Mouse (Mus musculus): Measurements from ENCODE around the gene Gpank1. TPM values are rescaled to one million over a fixed set of nuclear protein-coding genes. Genes with fewer than 3 reads are reported as not detected.

Gpank1 gene
- polyA plus RNA-seq, 1 experiment = 17.4 TPM

- Histone ChIP-seq H3K4me2 (ENCODE audit: low read depth) (peak overlapping the region; percentile 93), H3K4me3 (peak overlapping the region; percentile 83), H3K27me3 (ENCODE audit: control insufficient read depth, insufficient read depth, insufficient read length) (no peaks in the 10 kb centered on the region), H3ac (ENCODE audit: control insufficient read depth, insufficient read length) (peak overlapping the region; percentile 55), H3K79me2 (ENCODE audit: control insufficient read depth, insufficient read depth) (peaks cover 61% of the 10 kb centered on the region), H3K36me3 (ENCODE audit: control insufficient read depth, insufficient read depth) (peaks cover 24% of the 10 kb centered on the region)
- TF ChIP-seq MYOD1 (IDR thresholded peaks at IDR 0.05; ENCODE audit: control insufficient read depth in 1 of 3, insufficient read length in 2 of 3, low read depth in 2 of 3) = no peak
- no peak for TF ChIP-seq E2F4 (IDR thresholded peaks at IDR 0.05; ENCODE audit: insufficient read depth)
- no peak for TF ChIP-seq POLR2AphosphoS2 (IDR thresholded peaks at IDR 0.05; ENCODE audit: insufficient read length, low read depth)
- no peak for TF ChIP-seq TCF3 (IDR thresholded peaks at IDR 0.05; ENCODE audit: insufficient read length, low read depth)
- TF ChIP-seq MYOG (IDR thresholded peaks at IDR 0.05; ENCODE audit: control insufficient read depth in 1 of 3, insufficient read depth in 1 of 3, insufficient read length in 2 of 3, low read depth in 2 of 3) = no peak
- TF ChIP-seq CEBPB (IDR thresholded peaks at IDR 0.05; ENCODE audit: insufficient read depth, poor library complexity, severe bottlenecking) = no peak
- TF ChIP-seq SRF (IDR thresholded peaks at IDR 0.05; ENCODE audit: control insufficient read depth, insufficient read length, low read depth) = no peak
- TF ChIP-seq REST (IDR thresholded peaks at IDR 0.05; ENCODE audit: insufficient read depth, insufficient read length) = no peak
- no peak for TF ChIP-seq TCF12 (IDR thresholded peaks at IDR 0.05; ENCODE audit: insufficient read depth, poor library complexity, severe bottlenecking)
- TF ChIP-seq MAX (IDR thresholded peaks at IDR 0.05; ENCODE audit: low read depth) = no peak
- no peak for TF ChIP-seq USF1 (IDR thresholded peaks at IDR 0.05; ENCODE audit: low read depth)
- no peak for TF ChIP-seq POLR2A (IDR thresholded peaks at IDR 0.05; ENCODE audit: insufficient read length, low read depth)
Measured at GRCm38 (mm10) chr17:35163326-35164081, 42.2 kb downstream of the Gpank1 start.

- peak overlapping the region; percentile 93 for H3K4me2 ChIP-seq (ENCODE audit: low read depth)
- peak overlapping the region; percentile 55 for H3ac ChIP-seq (ENCODE audit: control insufficient read depth, insufficient read length)
- TF ChIP-seq REST (IDR thresholded peaks at IDR 0.05; ENCODE audit: insufficient read depth, insufficient read length) (no peak), USF1 (IDR thresholded peaks at IDR 0.05; ENCODE audit: low read depth) (no peak), MYOD1 (IDR thresholded peaks at IDR 0.05; ENCODE audit: control insufficient read depth in 1 of 3, insufficient read length in 2 of 3, low read depth in 2 of 3) (no peak), POLR2AphosphoS2 (IDR thresholded peaks at IDR 0.05; ENCODE audit: insufficient read length, low read depth) (no peak), SRF (IDR thresholded peaks at IDR 0.05; ENCODE audit: control insufficient read depth, insufficient read length, low read depth) (no peak), POLR2A (IDR thresholded peaks at IDR 0.05; ENCODE audit: insufficient read length, low read depth) (no peak), CEBPB (IDR thresholded peaks at IDR 0.05; ENCODE audit: insufficient read depth, poor library complexity, severe bottlenecking) (no peak), TCF12 (IDR thresholded peaks at IDR 0.05; ENCODE audit: insufficient read depth, poor library complexity, severe bottlenecking) (no peak), E2F4 (IDR thresholded peaks at IDR 0.05; ENCODE audit: insufficient read depth) (no peak), MYOG (IDR thresholded peaks at IDR 0.05; ENCODE audit: control insufficient read depth in 1 of 3, insufficient read depth in 1 of 3, insufficient read length in 2 of 3, low read depth in 2 of 3) (no peak), TCF3 (IDR thresholded peaks at IDR 0.05; ENCODE audit: insufficient read length, low read depth) (no peak), MAX (IDR thresholded peaks at IDR 0.05; ENCODE audit: low read depth) (no peak)
- H3K79me2 ChIP-seq (ENCODE audit: control insufficient read depth, insufficient read depth) = peaks cover 58% of the 10 kb centered on the region
- H3K36me3 ChIP-seq (ENCODE audit: control insufficient read depth, insufficient read depth) = peaks cover 24% of the 10 kb centered on the region
- no peaks in the 10 kb centered on the region for H3K27me3 ChIP-seq (ENCODE audit: control insufficient read depth, insufficient read depth, insufficient read length)
- H3K4me3 ChIP-seq = peak overlapping the region; percentile 83
Measured at GRCm38 (mm10) chr17:35164218-35164567, 42.9 kb downstream of the Gpank1 start.

- Histone ChIP-seq H3K4me2 (ENCODE audit: low read depth) (peak within 1 kb of the TSS; percentile 96), H3ac (ENCODE audit: control insufficient read depth, insufficient read length) (peak within 1 kb of the TSS; percentile 55), H3K4me3 (peak within 1 kb of the TSS; percentile 83), H3K79me2 (ENCODE audit: control insufficient read depth, insufficient read depth) (peaks cover 53% of the 10 kb centered on the region), H3K27me3 (ENCODE audit: control insufficient read depth, insufficient read depth, insufficient read length) (no peaks in the 10 kb centered on the region), H3K36me3 (ENCODE audit: control insufficient read depth, insufficient read depth) (peaks cover 22% of the 10 kb centered on the region)
- peak; percentile 77 for TF ChIP-seq POLR2A (IDR thresholded peaks at IDR 0.05; ENCODE audit: insufficient read length, low read depth)
- peak in 1 of 3 experiments; percentile 7 for TF ChIP-seq MYOD1 (IDR thresholded peaks at IDR 0.05; ENCODE audit: control insufficient read depth in 1 of 3, insufficient read length in 2 of 3, low read depth in 2 of 3)
- no peak for TF ChIP-seq SRF (IDR thresholded peaks at IDR 0.05; ENCODE audit: control insufficient read depth, insufficient read length, low read depth)
- peak; percentile 85 for TF ChIP-seq POLR2AphosphoS2 (IDR thresholded peaks at IDR 0.05; ENCODE audit: insufficient read length, low read depth)
- TF ChIP-seq E2F4 (IDR thresholded peaks at IDR 0.05; ENCODE audit: insufficient read depth) = no peak
Measured at GRCm38 (mm10) chr17:35164568-35165450, 43.6 kb downstream of the Gpank1 start, which contains the start of gene Prrc2a. Prrc2a (minus strand) TSS chr17:35164897.

GRCm38 (mm10) chr17:35165451-35166155, 44.3 kb downstream of the Gpank1 start:
- H3ac ChIP-seq (ENCODE audit: control insufficient read depth, insufficient read length) = no peak overlapping the region
- peak overlapping the region; percentile 83 for H3K4me3 ChIP-seq
- TF ChIP-seq TCF12 (IDR thresholded peaks at IDR 0.05; ENCODE audit: insufficient read depth, poor library complexity, severe bottlenecking) = no peak
- TF ChIP-seq POLR2A (IDR thresholded peaks at IDR 0.05; ENCODE audit: insufficient read length, low read depth) = no peak
- no peak for TF ChIP-seq SRF (IDR thresholded peaks at IDR 0.05; ENCODE audit: control insufficient read depth, insufficient read length, low read depth)
- no peak for TF ChIP-seq MYOG (IDR thresholded peaks at IDR 0.05; ENCODE audit: control insufficient read depth in 1 of 3, insufficient read depth in 1 of 3, insufficient read length in 2 of 3, low read depth in 2 of 3)
- TF ChIP-seq CEBPB (IDR thresholded peaks at IDR 0.05; ENCODE audit: insufficient read depth, poor library complexity, severe bottlenecking) = no peak
- TF ChIP-seq E2F4 (IDR thresholded peaks at IDR 0.05; ENCODE audit: insufficient read depth) = no peak
- TF ChIP-seq TCF3 (IDR thresholded peaks at IDR 0.05; ENCODE audit: insufficient read length, low read depth) = no peak
- TF ChIP-seq REST (IDR thresholded peaks at IDR 0.05; ENCODE audit: insufficient read depth, insufficient read length) = no peak
- TF ChIP-seq MYOD1 (IDR thresholded peaks at IDR 0.05; ENCODE audit: control insufficient read depth in 1 of 3, insufficient read length in 2 of 3, low read depth in 2 of 3) = no peak
- no peak for TF ChIP-seq MAX (IDR thresholded peaks at IDR 0.05; ENCODE audit: low read depth)
- TF ChIP-seq POLR2AphosphoS2 (IDR thresholded peaks at IDR 0.05; ENCODE audit: insufficient read length, low read depth) = no peak
- TF ChIP-seq USF1 (IDR thresholded peaks at IDR 0.05; ENCODE audit: low read depth) = no peak
- peaks cover 15% of the 10 kb centered on the region for H3K36me3 ChIP-seq (ENCODE audit: control insufficient read depth, insufficient read depth)
- H3K27me3 ChIP-seq (ENCODE audit: control insufficient read depth, insufficient read depth, insufficient read length) = no peaks in the 10 kb centered on the region
- H3K4me2 ChIP-seq (ENCODE audit: low read depth) = peak overlapping the region; percentile 96
- H3K79me2 ChIP-seq (ENCODE audit: control insufficient read depth, insufficient read depth) = peaks cover 45% of the 10 kb centered on the region

All from myocyte (in vitro differentiated cells).